Comparison of ENCODE assay signal across 8 mouse cellular contexts in the genomic region with DNA sequence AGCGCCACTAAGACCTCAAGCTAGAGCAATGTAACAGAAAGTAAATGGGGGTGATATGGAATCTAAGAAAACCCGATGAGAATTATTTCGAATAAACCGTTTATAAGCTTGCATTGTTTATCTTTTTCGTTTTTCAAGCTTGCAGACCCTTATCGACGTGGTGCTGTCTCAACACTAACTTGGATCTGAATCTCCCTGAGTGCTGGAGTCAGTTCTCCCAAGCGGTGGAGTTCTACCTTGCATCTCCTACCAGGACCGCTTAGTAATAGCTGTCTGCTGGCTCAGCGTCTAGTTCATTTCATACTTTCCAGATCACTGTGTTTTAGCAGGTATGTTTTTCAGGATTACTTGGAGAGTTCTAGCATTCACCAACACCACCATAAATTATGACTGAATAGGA. TPM values are rescaled to one million over a fixed set of nuclear protein-coding genes. Genes with fewer than 3 reads are reported as not detected.
DNase-seq lines count a peak whose midpoint lies in the region; ATAC-seq and TF ChIP-seq lines count a peak whose summit lies in the region.

No protein-coding gene starts in this region.

- intact Hi-C loops in heart, postnatal 10 days (cut with DNase I), result loop anchor here (5.0 kb wide), 1 partner anchor 61 kb away; a partner anchor contains a TSS

- peak overlapping the region; percentile 72 for H3K9ac ChIP-seq in heart, embryonic 11.5 days (ENCODE audit: low read depth, low read length)
- peak overlapping the region; percentile 63 for H3K9ac ChIP-seq in ES-Bruce4 (ENCODE audit: low read depth, poor library complexity, severe bottlenecking)
- H3K9ac ChIP-seq in forebrain, embryonic 13.5 days, result peak overlapping the region; percentile 63
- peak overlapping the region; percentile 52 for H3K9ac ChIP-seq in liver, postnatal 0 days (replicated peaks)

- no peak for TF ChIP-seq CTCF in ES-Bruce4 (IDR thresholded peaks at IDR 0.05; ENCODE audit: low read depth, low read length)
- no peak for TF ChIP-seq CTCF in liver, postnatal 0 days (IDR thresholded peaks at IDR 0.05; ENCODE audit: low read depth)

- TF ChIP-seq POLR2A in ES-Bruce4 (IDR thresholded peaks at IDR 0.05; ENCODE audit: insufficient read depth, low read length), result no peak

- no peak for TF ChIP-seq EP300 in ES-Bruce4 (IDR thresholded peaks at IDR 0.05; ENCODE audit: insufficient read depth, low read depth, low read length)
- no peak for TF ChIP-seq EP300 in liver, postnatal 0 days (IDR thresholded peaks at IDR 0.05; ENCODE audit: low read depth)

- DNase-seq in heart, postnatal 10 days, result no peak
- no peak for DNase-seq in liver, postnatal 0 days
- no peak for DNase-seq in left cerebral cortex, adult 18-20 months (ENCODE audit: low spot score in 2 of 2)
- no peak for DNase-seq in adrenal gland, postnatal 25 days
- no peak for DNase-seq in spleen, postnatal 10 days (ENCODE audit: low spot score in 2 of 2)

- ATAC-seq in heart, embryonic 11.5 days (replicated peaks; ENCODE audit: insufficient number of reproducible peaks, low FRiP score, low TSS enrichment), result no peak
- no peak for ATAC-seq in forebrain, embryonic 13.5 days
- no peak for ATAC-seq in liver, postnatal 0 days

- WGBS in heart, embryonic 11.5 days (ENCODE audit: insufficient replicate concordance), result 11% methylated on average over 10 of the region's 10 CpGs
- 13% methylated on average over 10 of the region's 10 CpGs for WGBS in forebrain, embryonic 13.5 days
- WGBS in liver, postnatal 0 days (ENCODE audit: insufficient replicate concordance), result 13% methylated on average over 10 of the region's 10 CpGs

- H3K4me2 ChIP-seq in heart, embryonic 11.5 days, result peak overlapping the region; percentile 80
- H3K4me2 ChIP-seq in forebrain, embryonic 13.5 days, result peak overlapping the region; percentile 90
- H3K4me2 ChIP-seq in liver, postnatal 0 days (ENCODE audit: low read depth, low read length), result peak overlapping the region; percentile 74

- H3K4me1 ChIP-seq in heart, embryonic 11.5 days (ENCODE audit: control insufficient read depth, insufficient read depth, low read length), result peaks cover 5% of the 10 kb centered on the region; the same call in 1 of the 2 replicates
- no peaks in the 10 kb centered on the region for H3K4me1 ChIP-seq in ES-Bruce4 (ENCODE audit: control insufficient read depth, insufficient read depth, low read length)
- peaks cover 21% of the 10 kb centered on the region for H3K4me1 ChIP-seq in forebrain, embryonic 13.5 days
- peaks cover 12% of the 10 kb centered on the region for H3K4me1 ChIP-seq in liver, postnatal 0 days (ENCODE audit: insufficient read depth)

- peak overlapping the region; percentile 29; the same call in 1 of the 2 replicates for H3K27ac ChIP-seq in heart, embryonic 11.5 days (ENCODE audit: low read depth, low read length)
- no peak overlapping the region for H3K27ac ChIP-seq in ES-Bruce4 (ENCODE audit: insufficient read depth, low read length)
- H3K27ac ChIP-seq in forebrain, embryonic 13.5 days, result no peak overlapping the region
- H3K27ac ChIP-seq in liver, postnatal 0 days (ENCODE audit: low read depth), result no peak overlapping the region

- 0 out of 2 replicates have a peak, but pooled peaks cover 2% of the 10 kb centered on the region for H3K36me3 ChIP-seq in heart, embryonic 11.5 days (ENCODE audit: control insufficient read depth, insufficient read depth, low read length)
- no peaks in the 10 kb centered on the region for H3K36me3 ChIP-seq in ES-Bruce4 (ENCODE audit: control insufficient read depth, insufficient read depth, low read length, poor library complexity, severe bottlenecking)
- H3K36me3 ChIP-seq in forebrain, embryonic 13.5 days (ENCODE audit: poor library complexity, severe bottlenecking), result 0 out of 2 replicates have a peak, but pooled peaks cover 3% of the 10 kb centered on the region
- peaks cover 3% of the 10 kb centered on the region; the same call in 1 of the 2 replicates for H3K36me3 ChIP-seq in liver, postnatal 0 days (replicated peaks; ENCODE audit: insufficient read depth, low read length)

- H3K27me3 ChIP-seq in heart, embryonic 11.5 days (ENCODE audit: control insufficient read depth, insufficient read depth, low read length), result no peaks in the 10 kb centered on the region
- no peaks in the 10 kb centered on the region for H3K27me3 ChIP-seq in ES-Bruce4 (ENCODE audit: control insufficient read depth, insufficient read depth, low read length, poor library complexity, severe bottlenecking)
- H3K27me3 ChIP-seq in forebrain, embryonic 13.5 days, result no peaks in the 10 kb centered on the region
- no peaks in the 10 kb centered on the region for H3K27me3 ChIP-seq in liver, postnatal 0 days (ENCODE audit: insufficient read depth, low read length)

- H3K9me3 ChIP-seq in heart, embryonic 11.5 days (replicated peaks; ENCODE audit: control insufficient read depth, low read length), result no peaks in the 10 kb centered on the region
- no peaks in the 10 kb centered on the region for H3K9me3 ChIP-seq in ES-Bruce4 (replicated peaks; ENCODE audit: control insufficient read depth, insufficient read depth, low read length, poor library complexity, severe bottlenecking)
- no peaks in the 10 kb centered on the region for H3K9me3 ChIP-seq in forebrain, embryonic 13.5 days (replicated peaks)
- no peaks in the 10 kb centered on the region for H3K9me3 ChIP-seq in liver, postnatal 0 days (ENCODE audit: low read length)

- peak overlapping the region; percentile 94 for H3K4me3 ChIP-seq in heart, embryonic 11.5 days (ENCODE audit: low read depth, low read length)
- peak overlapping the region; percentile 90 for H3K4me3 ChIP-seq in ES-Bruce4 (ENCODE audit: low read depth, low read length)
- H3K4me3 ChIP-seq in forebrain, embryonic 13.5 days, result peak overlapping the region; percentile 80
- peak overlapping the region; percentile 72 for H3K4me3 ChIP-seq in liver, postnatal 0 days (ENCODE audit: low read depth, low read length)

RNA-seq across cellular contexts. Expression of a gene that starts 0.6 kb away (rescaled TPM):
- 25.8 and 30.1 TPM in 2 replicates for polyA plus RNA-seq in heart, embryonic 11.5 days (2014; fragmentation: Nextera tagmentation; extraction: Ambion mirVana)
- total RNA-seq in heart, postnatal 10 days (2021), result 10 to 100 TPM; 26.0 to 27.9 TPM
- polyA plus RNA-seq in ES-Bruce4 (2011; ENCODE audit: insufficient read depth, insufficient read length, low read depth, missing spikeins), result 25.7 and 33.9 TPM in 2 replicates
- polyA plus RNA-seq in forebrain, embryonic 13.5 days (2015; fragmentation: Nextera tagmentation; extraction: Ambion mirVana), result 29.9 and 30.0 TPM in 2 replicates
- polyA plus RNA-seq in liver, postnatal 0 days (2015; fragmentation: Nextera tagmentation; extraction: Ambion mirVana), result 9.6 and 9.7 TPM in 2 replicates
- total RNA-seq in left cerebral cortex, adult 18-20 months (2021), result 10 to 100 TPM; 22.0 to 23.6 TPM
- 27.5 and 30.0 TPM in 2 replicates for total RNA-seq in adrenal gland, postnatal 25 days (2021)

RNA-seq across cellular contexts. Expression of a gene that starts 4.0 kb away (rescaled TPM):
- polyA plus RNA-seq in heart, embryonic 11.5 days (2014; fragmentation: Nextera tagmentation; extraction: Ambion mirVana), result 22.0 and 22.2 TPM in 2 replicates
- 1 to 10 TPM; 5.8 to 6.2 TPM for total RNA-seq in heart, postnatal 10 days (2021)
- polyA plus RNA-seq in ES-Bruce4 (2011; ENCODE audit: insufficient read depth, insufficient read length, low read depth, missing spikeins), result 45.7 and 48.8 TPM in 2 replicates
- polyA plus RNA-seq in forebrain, embryonic 13.5 days (2015; fragmentation: Nextera tagmentation; extraction: Ambion mirVana), result 42.1 and 44.8 TPM in 2 replicates
- polyA plus RNA-seq in liver, postnatal 0 days (2015; fragmentation: Nextera tagmentation; extraction: Ambion mirVana), result 7.2 and 7.6 TPM in 2 replicates
- total RNA-seq in left cerebral cortex, adult 18-20 months (2021), result 10 to 100 TPM; 22.2 to 23.2 TPM
- total RNA-seq in adrenal gland, postnatal 25 days (2021), result 18.3 and 20.1 TPM in 2 replicates

RNA-seq across cellular contexts. Expression of a gene that starts 32.5 kb away (rescaled TPM):
- polyA plus RNA-seq in heart, embryonic 11.5 days (2014; fragmentation: Nextera tagmentation; extraction: Ambion mirVana), result 8.4 and 9.9 TPM in 2 replicates
- total RNA-seq in heart, postnatal 10 days (2021), result 1 to 10 TPM; 7.0 to 7.7 TPM
- polyA plus RNA-seq in ES-Bruce4 (2011; ENCODE audit: insufficient read depth, insufficient read length, low read depth, missing spikeins), result 7.8 and 10.2 TPM in 2 replicates
- polyA plus RNA-seq in forebrain, embryonic 13.5 days (2015; fragmentation: Nextera tagmentation; extraction: Ambion mirVana), result 17.3 and 18.5 TPM in 2 replicates
- 2.6 and 2.7 TPM in 2 replicates for polyA plus RNA-seq in liver, postnatal 0 days (2015; fragmentation: Nextera tagmentation; extraction: Ambion mirVana)
- total RNA-seq in left cerebral cortex, adult 18-20 months (2021), result 10 to 100 TPM; 24.6 to 25.3 TPM
- total RNA-seq in adrenal gland, postnatal 25 days (2021), result 9.3 and 14.2 TPM in 2 replicates

RNA-seq across cellular contexts. Expression of a gene that starts 59.1 kb away (rescaled TPM):
- 8.9 TPM in 2 replicates for polyA plus RNA-seq in heart, embryonic 11.5 days (2014; fragmentation: Nextera tagmentation; extraction: Ambion mirVana)
- total RNA-seq in heart, postnatal 10 days (2021), result 1 to 10 TPM; 6.7 to 7.2 TPM
- 59.3 and 64.9 TPM in 2 replicates for polyA plus RNA-seq in ES-Bruce4 (2011; ENCODE audit: insufficient read depth, insufficient read length, low read depth, missing spikeins)
- polyA plus RNA-seq in forebrain, embryonic 13.5 days (2015; fragmentation: Nextera tagmentation; extraction: Ambion mirVana), result 7.2 and 7.7 TPM in 2 replicates
- polyA plus RNA-seq in liver, postnatal 0 days (2015; fragmentation: Nextera tagmentation; extraction: Ambion mirVana), result 31.1 and 31.4 TPM in 2 replicates
- 10 to 100 TPM; 13.7 TPM for total RNA-seq in left cerebral cortex, adult 18-20 months (2021)
- 26.9 and 31.0 TPM in 2 replicates for total RNA-seq in adrenal gland, postnatal 25 days (2021)
